Mouse (Mus musculus): Measurements from ENCODE around the gene Nsmce4a. TPM values are rescaled to one million over a fixed set of nuclear protein-coding genes. Genes with fewer than 3 reads are reported as not detected.
A peak's percentile ranks its signal among the peaks of the same experiment; 100 is the strongest.

The Nsmce4a gene
- polyA plus RNA-seq, 1 experiment = 38.7 TPM

DNA sequence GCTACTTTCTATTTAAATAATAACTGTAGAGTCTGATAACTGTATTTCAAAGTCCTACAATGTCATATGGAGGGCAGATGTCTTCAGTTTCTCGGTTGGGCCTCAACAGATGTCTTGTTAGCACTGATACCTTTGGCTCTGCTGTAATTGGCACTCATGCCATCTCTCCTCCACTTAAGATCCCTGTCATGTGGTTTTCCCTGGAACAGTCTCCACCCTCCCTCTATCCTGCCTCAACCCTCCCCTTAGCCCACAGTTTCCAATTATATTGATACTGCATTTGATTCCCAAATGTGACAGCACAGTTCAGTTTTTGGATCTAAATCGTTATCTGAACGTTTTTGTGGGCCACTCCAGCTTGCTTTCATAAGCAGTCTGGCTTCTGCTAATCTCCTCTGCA lies 8.3 kb downstream of the Nsmce4a start:
- Histone ChIP-seq H3K27ac (replicated peaks; ENCODE audit: low read depth, low read length) (no peak overlapping the region), H3K4me3 (ENCODE audit: insufficient read depth, low read depth, low read length) (no peak overlapping the region), H3K4me1 (ENCODE audit: control insufficient read depth, insufficient read depth, insufficient read length, low read length) (peaks cover 12% of the 10 kb centered on the region)

DNA sequence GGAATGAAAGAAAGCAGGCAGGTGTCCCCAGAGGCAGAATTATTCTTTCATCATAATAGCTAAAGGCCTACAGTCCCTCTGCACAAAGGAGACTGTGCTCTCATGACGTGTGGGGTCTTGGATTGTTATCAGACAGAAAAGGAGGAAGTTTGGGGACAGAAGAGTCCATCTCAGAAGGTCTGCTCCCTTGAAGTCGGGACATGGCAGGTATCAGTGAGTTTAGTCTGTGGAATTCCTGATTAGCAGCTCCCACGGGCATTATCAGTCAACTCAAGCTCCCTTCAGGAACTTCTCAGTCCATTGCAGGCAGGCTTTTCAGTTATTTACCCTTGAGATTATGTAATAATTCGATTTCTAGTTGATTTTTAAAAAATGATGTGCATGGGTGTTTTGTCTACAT lies 9.0 kb downstream of the Nsmce4a start:
- Histone ChIP-seq H3K4me1 (ENCODE audit: control insufficient read depth, insufficient read depth, insufficient read length, low read length) (peaks cover 7% of the 10 kb centered on the region), H3K27ac (replicated peaks; ENCODE audit: low read depth, low read length) (no peak overlapping the region), H3K4me3 (ENCODE audit: insufficient read depth, low read depth, low read length) (no peak overlapping the region)

DNA sequence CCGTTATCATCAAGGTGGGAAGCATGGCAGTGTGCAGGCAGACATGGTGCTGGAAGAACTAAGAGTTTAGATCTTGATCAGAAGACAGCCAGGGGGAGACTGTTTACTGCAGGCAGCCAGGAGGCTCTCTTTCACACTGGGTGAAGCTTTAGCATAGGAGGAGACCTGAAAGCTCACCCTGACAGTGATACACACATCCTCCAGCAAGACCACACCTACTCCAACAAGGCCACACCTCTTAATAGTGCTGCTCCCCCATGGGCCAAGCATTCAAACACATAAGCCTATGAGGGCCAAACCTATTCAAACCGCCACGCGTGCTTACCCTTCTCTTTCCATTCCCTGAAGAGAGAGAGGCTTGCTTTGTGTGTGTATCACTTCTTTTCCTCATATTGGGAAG lies 9.6 kb downstream of the Nsmce4a start:
- H3K27ac ChIP-seq (replicated peaks; ENCODE audit: low read depth, low read length) = no peak overlapping the region
- peaks cover 6% of the 10 kb centered on the region for H3K4me1 ChIP-seq (ENCODE audit: control insufficient read depth, insufficient read depth, insufficient read length, low read length)
- H3K4me3 ChIP-seq (ENCODE audit: insufficient read depth, low read depth, low read length) = no peak overlapping the region

DNA sequence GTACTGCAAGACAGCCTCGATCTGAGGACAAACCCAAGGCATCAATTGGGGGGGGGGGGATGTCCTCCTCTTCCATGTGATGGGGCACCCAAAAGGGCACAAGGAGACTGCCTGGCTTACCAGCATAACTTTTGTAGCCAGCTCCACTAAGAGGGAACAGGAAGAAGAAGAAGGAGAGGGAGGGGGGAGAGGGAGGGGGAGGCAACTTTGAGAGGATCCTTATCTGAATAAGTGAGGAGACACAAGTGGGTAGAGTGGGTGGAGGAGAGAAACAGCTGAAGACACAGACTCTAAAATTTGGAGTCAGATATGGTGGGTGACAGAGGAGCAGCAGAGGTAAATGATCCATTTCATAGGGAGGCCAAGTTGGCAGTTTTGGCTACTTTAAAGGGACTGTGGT lies 12.0 kb downstream of the Nsmce4a start:
- no peak overlapping the region for H3K4me3 ChIP-seq (ENCODE audit: insufficient read depth, low read depth, low read length)
- no peak overlapping the region for H3K27ac ChIP-seq (replicated peaks; ENCODE audit: low read depth, low read length)
- no peaks in the 10 kb centered on the region for H3K4me1 ChIP-seq (ENCODE audit: control insufficient read depth, insufficient read depth, insufficient read length, low read length)

DNA sequence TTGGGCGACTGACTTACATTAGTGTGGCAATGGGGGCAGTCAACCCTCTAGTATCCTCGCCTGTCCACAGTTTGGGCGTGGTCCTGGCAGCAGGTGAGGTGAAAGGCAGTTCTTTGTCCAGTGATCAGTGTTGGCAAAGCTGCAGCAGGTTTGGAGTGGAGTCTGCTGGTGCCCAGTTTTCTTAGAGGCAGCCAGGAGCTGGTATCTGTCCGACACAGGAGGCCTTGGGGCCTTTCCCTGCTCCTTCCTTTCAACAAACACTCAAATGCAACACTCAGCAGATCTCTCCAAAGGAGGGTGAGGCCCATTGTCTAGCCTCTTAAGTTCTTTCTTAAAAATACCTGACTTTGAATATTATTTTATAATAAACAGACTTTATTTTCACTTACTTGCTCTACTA lies 14.3 kb downstream of the Nsmce4a start:
- Histone ChIP-seq H3K27ac (replicated peaks; ENCODE audit: low read depth, low read length) (no peak overlapping the region), H3K4me3 (ENCODE audit: insufficient read depth, low read depth, low read length) (no peak overlapping the region), H3K4me1 (ENCODE audit: control insufficient read depth, insufficient read depth, insufficient read length, low read length) (no peaks in the 10 kb centered on the region)

DNA sequence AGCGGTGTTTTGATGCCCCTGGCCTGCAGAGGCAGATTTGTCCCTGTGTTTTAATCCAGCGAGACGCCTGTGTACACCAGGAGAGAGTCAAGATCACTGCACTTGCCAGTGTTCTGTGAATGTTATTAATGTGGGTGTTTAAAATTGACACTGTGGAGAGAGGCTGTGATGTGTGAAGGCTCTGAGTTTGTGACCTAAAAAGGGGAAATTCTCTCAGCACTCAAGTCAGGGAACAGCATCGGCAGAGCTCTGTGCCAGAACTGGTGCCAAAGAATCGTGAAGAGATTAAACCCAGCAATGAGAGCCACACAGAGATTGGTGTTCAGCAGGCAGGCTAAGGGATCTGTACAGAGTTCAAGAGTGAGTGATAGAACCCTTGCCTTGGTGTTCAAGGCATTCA lies 17.3 kb downstream of the Nsmce4a start:
- Histone ChIP-seq H3K27ac (replicated peaks; ENCODE audit: low read depth, low read length) (no peak overlapping the region), H3K4me3 (ENCODE audit: insufficient read depth, low read depth, low read length) (no peak overlapping the region), H3K4me1 (ENCODE audit: control insufficient read depth, insufficient read depth, insufficient read length, low read length) (no peaks in the 10 kb centered on the region)

DNA sequence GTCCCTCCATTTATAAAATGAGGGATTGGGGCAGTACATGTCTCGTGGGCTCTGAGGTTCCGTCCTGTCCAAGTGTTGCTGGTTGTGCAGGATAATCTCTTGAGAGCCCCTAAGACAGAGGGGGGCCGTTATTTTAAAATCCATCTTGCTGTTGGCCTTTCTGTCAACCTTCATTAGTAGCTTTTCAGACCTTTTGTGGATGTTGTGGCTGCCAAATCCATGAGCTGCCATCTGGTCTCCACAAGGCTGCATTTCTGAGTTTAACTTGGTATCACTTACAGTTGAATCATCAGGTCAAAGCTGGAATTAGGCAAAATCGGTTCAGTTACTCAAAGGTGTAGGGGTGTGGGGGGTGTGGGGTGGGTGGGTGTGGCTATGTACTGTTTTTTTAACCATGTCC lies 19.6 kb downstream of the Nsmce4a start:
- Histone ChIP-seq H3K27ac (replicated peaks; ENCODE audit: low read depth, low read length) (no peak overlapping the region), H3K4me1 (ENCODE audit: control insufficient read depth, insufficient read depth, insufficient read length, low read length) (no peaks in the 10 kb centered on the region), H3K4me3 (ENCODE audit: insufficient read depth, low read depth, low read length) (no peak overlapping the region)

DNA sequence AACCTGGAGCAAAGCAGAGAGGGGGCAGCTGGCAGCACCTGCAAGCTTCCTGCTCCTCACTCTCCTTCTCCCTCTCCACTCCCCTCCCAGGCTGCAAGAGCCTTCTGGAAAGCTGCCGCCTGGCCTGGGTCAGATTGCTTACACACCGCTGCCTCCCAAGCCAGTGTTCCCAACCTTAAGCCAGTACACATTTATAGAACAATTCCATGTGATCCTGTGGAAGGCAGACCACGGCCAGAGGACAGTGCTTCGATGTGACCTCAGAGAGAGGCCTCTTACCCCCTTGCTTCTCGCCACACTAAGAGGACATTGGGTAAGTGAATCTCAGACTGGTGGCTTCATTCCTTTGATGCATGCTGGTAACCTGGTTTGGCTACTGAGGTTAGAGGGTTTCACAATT lies 20.1 kb downstream of the Nsmce4a start:
- H3K4me3 ChIP-seq (ENCODE audit: insufficient read depth, low read depth, low read length) = no peak overlapping the region
- H3K27ac ChIP-seq (replicated peaks; ENCODE audit: low read depth, low read length) = no peak overlapping the region
- no peaks in the 10 kb centered on the region for H3K4me1 ChIP-seq (ENCODE audit: control insufficient read depth, insufficient read depth, insufficient read length, low read length)

DNA sequence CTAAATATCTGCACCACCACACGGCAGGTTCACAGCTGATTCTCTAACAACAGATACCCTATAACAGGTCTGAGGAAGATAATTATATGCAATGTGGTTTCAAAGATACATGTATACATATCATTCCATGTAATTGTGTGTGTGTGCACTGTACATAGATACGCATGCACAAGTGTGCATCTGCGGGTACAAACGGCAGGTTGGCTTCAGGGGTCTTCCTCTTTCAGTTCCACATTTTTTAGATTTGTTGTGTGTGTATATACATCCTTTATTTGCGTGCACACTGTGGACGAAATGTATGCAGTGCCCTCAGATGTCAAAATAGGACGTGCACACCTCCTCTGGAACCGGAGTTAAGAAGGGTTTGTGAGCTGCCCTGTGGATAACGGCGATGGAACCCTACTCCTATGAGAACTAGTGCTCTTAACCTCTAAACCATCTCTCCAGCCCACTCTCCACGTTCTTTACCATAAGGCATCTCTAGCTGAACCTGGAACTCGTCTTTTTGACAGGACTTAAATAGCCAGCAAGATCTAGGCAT lies 25.2 kb downstream of the Nsmce4a start:
- no peak overlapping the region for H3K27ac ChIP-seq (replicated peaks; ENCODE audit: low read depth, low read length)
- no peaks in the 10 kb centered on the region for H3K4me1 ChIP-seq (ENCODE audit: control insufficient read depth, insufficient read depth, insufficient read length, low read length)
- H3K4me3 ChIP-seq (ENCODE audit: insufficient read depth, low read depth, low read length) = no peak overlapping the region

DNA sequence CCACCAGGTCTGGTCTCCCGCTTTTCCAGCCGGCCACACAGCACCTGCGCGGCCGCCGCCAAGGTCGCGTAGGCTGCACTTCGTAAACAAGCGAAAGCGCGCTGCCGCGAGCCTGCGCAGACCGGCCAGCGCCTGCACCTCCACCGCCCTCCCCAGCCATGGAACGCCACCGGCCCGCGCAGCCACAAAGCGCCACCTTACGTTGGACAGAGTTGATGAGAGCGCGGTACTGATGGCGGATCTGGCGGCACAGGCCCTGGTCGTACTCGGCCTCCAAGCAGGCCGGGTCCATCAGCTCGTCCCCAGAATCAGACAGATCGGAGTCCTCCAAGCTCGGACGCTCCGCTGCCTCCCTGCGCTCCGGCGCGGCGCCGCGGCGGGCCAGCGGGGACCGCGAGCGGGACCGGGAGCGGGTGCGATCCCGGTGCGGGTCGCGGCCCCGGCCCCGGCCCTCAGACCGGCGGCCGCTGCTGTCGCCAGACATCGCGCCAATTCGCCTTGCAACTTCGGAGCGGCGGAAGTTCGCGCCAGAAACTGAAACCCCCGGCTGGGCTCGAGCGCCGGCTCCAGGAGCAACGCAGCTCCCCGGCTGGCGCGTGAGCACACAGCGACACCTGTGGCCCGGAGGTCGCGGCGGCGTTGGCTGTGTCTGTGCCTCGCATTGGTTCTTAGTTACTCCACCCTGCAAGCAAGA lies 26.0 kb downstream of the Nsmce4a start:
- Histone ChIP-seq H3K4me3 (ENCODE audit: insufficient read depth, low read depth, low read length) (peak overlapping the region; percentile 98), H3K4me1 (ENCODE audit: control insufficient read depth, insufficient read depth, insufficient read length, low read length) (no peaks in the 10 kb centered on the region), H3K27ac (replicated peaks; ENCODE audit: low read depth, low read length) (peak overlapping the region; percentile 79)

DNA sequence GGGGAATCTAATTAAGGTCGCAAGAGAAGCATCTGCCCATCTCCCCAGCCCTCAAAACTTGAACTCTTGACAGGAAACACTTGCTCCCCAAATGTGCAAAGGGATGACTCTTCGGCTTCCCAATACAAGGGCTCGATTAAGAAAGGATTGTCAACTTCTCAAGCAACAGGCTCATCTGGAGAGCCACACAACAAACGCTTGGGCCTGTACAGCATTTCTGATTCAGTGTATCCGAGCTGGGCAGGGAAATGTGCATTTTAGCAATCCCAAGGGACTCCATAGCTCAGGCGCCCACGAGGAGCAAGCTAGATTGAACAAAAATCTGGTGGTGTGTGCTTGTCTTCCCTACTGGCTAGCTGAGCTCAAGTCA lies 26.5 kb downstream of the Nsmce4a start:
- Histone ChIP-seq H3K4me3 (ENCODE audit: insufficient read depth, low read depth, low read length) (peak overlapping the region; percentile 98), H3K4me1 (ENCODE audit: control insufficient read depth, insufficient read depth, insufficient read length, low read length) (no peaks in the 10 kb centered on the region)

DNA sequence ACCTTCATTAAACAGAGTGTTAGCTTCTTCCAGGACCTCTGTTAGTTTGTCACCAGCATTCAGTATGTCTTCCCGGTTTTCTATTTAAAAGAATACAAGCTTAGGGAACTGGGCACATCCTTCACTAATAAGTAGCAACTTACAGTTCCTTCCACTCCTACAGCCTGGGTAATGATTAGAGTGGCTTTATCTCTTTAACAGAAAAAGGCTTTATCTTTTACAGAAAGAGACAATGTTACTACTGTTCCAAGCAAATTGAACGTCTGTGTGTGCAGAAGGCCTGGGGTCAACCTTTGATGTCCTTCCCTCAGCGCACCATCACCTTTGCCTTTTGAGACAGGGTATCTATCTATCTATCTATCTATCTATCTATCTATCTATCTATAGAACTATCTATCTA lies 27.0 kb downstream of the Nsmce4a start:
- peak overlapping the region; percentile 79 for H3K27ac ChIP-seq (replicated peaks; ENCODE audit: low read depth, low read length)
- H3K4me3 ChIP-seq (ENCODE audit: insufficient read depth, low read depth, low read length) = peak overlapping the region; percentile 98
- no peaks in the 10 kb centered on the region for H3K4me1 ChIP-seq (ENCODE audit: control insufficient read depth, insufficient read depth, insufficient read length, low read length)

More for the DNA sequence above, 26.5 kb downstream of the Nsmce4a start:
- H3K27ac ChIP-seq (replicated peaks; ENCODE audit: low read depth, low read length) = peak overlapping the region; percentile 79

DNA sequence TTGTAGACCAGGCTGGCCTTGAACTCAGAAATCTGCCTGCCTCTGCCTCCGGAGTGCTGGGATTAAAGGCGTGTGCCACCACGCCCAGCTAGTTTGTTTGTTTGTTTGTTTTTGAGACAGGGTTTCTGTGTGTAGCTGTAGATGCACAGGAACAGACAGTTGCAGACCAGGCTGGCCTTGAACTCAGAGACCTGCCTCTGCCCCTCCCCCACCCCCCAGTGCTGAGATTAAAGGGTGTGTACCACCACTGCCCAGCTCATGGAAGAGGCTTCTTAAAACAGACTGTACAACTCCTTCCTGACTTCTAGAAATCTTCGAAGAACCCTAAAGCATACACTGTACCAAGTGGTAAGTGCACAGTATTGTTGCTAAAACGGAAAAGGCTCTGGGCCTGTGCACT lies 27.5 kb downstream of the Nsmce4a start:
- Histone ChIP-seq H3K4me3 (ENCODE audit: insufficient read depth, low read depth, low read length) (no peak overlapping the region), H3K27ac (replicated peaks; ENCODE audit: low read depth, low read length) (no peak overlapping the region), H3K4me1 (ENCODE audit: control insufficient read depth, insufficient read depth, insufficient read length, low read length) (no peaks in the 10 kb centered on the region)

DNA sequence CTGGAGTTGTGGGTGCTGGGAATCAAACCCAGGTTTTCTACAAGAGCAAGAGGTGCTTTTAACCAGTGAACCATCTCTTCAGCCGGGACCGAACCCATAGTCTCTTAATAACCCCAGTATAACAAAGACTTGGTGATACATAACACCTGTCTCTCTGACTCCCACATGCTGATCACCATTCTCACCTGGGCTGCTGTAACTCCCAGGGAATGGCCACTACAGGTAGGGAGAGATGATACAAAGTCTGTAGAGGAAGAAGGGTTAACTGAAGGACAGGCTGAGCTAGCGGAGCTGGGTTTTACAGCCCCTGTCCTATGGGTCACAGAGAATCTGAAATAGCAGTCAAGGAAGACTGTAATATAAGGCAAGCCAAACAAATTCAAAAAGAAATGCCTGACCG lies 29.7 kb downstream of the Nsmce4a start:
- Histone ChIP-seq H3K27ac (replicated peaks; ENCODE audit: low read depth, low read length) (no peak overlapping the region), H3K4me1 (ENCODE audit: control insufficient read depth, insufficient read depth, insufficient read length, low read length) (no peaks in the 10 kb centered on the region), H3K4me3 (ENCODE audit: insufficient read depth, low read depth, low read length) (no peak overlapping the region)

DNA sequence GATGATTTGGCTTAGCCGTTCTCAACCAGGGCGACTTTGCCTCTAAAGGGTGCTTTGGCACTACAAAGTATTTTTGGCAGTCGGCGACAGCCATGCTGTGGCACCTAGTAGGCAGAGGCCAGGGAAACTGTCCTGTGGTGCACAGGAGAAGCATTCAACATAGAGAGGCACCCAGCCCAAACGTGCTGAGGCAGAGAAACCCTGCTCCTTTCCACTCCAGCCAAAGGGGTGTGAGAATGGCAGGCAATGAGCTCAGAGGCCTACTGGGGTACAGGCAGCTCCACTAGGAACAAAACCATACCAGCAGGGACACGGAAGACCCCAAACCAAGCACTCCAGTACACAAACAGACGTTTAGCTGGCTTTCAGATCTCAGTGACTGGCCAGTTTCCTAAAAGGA lies 32.7 kb downstream of the Nsmce4a start:
- Histone ChIP-seq H3K4me3 (ENCODE audit: insufficient read depth, low read depth, low read length) (no peak overlapping the region), H3K27ac (replicated peaks; ENCODE audit: low read depth, low read length) (no peak overlapping the region), H3K4me1 (ENCODE audit: control insufficient read depth, insufficient read depth, insufficient read length, low read length) (no peaks in the 10 kb centered on the region)

DNA sequence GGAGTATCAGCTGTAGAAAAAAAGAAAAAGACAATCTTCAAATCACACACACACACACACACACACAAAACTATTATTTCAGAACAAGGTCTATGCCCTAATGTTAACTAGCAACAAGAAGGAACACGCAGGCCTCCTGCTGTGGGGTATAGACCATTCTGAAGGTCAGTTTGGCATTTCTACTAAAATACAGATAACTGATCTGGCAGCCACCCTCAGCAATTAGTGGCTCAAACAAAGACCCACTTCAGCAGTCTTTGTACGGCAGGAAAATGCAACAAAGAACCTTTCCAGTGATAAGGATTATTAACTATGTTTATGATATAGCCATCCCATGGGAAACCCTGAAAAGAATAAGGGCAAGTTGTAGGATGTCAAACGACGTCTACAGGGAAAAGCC lies 35.9 kb downstream of the Nsmce4a start:
- no peak overlapping the region for H3K4me3 ChIP-seq (ENCODE audit: insufficient read depth, low read depth, low read length)
- no peak overlapping the region for H3K27ac ChIP-seq (replicated peaks; ENCODE audit: low read depth, low read length)
- 0 out of 2 replicates have a peak, but pooled peaks cover 2% of the 10 kb centered on the region for H3K4me1 ChIP-seq (ENCODE audit: control insufficient read depth, insufficient read depth, insufficient read length, low read length)
